Mouse (Mus musculus) hindbrain, embryonic 12.5 days (tissue): ENCODE data around the gene Arpp21. TPM values are rescaled to one million over a fixed set of nuclear protein-coding genes. Genes with fewer than 3 reads are reported as not detected.
A peak's percentile ranks its signal among the peaks of the same experiment; 100 is the strongest.

Experiments
- ATAC-seq: fragments of 200-750 bp; cut with Nextera tagmentation; 2 replicates; pipeline ENCODE4 v1.8.0; 2017; ENCODE audit warnings: moderate TSS enrichment; ENCODE audit not compliant: low FRiP score
- H3K27ac ChIP-seq: fragments of 300-500 bp; sonication (generic); 2 replicates; pipeline ENCODE4 v1.5.1; 2016; ENCODE audit warnings: mild to moderate bottlenecking
- H3K27me3 ChIP-seq: fragments of 300-500 bp; sonication (generic); 2 replicates; pipeline ENCODE4 v1.6.1; 2016; ENCODE audit warnings: mild to moderate bottlenecking
- H3K36me3 ChIP-seq: fragments of 300-500 bp; sonication (generic); 2 replicates; pipeline ENCODE4 v1.6.1; 2016; ENCODE audit warnings: mild to moderate bottlenecking
- H3K4me1 ChIP-seq: fragments of 300-500 bp; sonication (generic); 2 replicates; pipeline ENCODE4 v1.6.1; 2016
- H3K4me2 ChIP-seq: fragments of 300-500 bp; sonication (generic); replicated peaks from 2 replicates; pipeline ENCODE4 v1.6.1; 2016; ENCODE audit warnings: mild to moderate bottlenecking
- H3K4me3 ChIP-seq: fragments of 300-500 bp; sonication (generic); 2 replicates; pipeline ENCODE4 v1.5.1; 2016; ENCODE audit warnings: mild to moderate bottlenecking
- H3K9ac ChIP-seq: fragments of 300-500 bp; sonication (generic); 2 replicates; pipeline ENCODE4 v1.6.1; 2016; ENCODE audit warnings: mild to moderate bottlenecking, moderate library complexity
- H3K9me3 ChIP-seq: fragments of 300-500 bp; sonication (generic); replicated peaks from 2 replicates; pipeline ENCODE4 v1.6.1; 2016; ENCODE audit warnings: mild to moderate bottlenecking
- WGBS: fragments of 180-500 bp; shearing (Covaris S2); methylation state at CpG from one replicate; pipeline ENCODE4 v1.1.7; 2016; 5-methylcytosine and 5-hydroxymethylcytosine counted together
- polyA plus RNA-seq: library from polyadenylated mRNA; unstranded; fragments of >200 nt; fragmentation: Nextera tagmentation; extraction: Ambion mirVana; gene quantifications from 2 replicates; pipeline ENCODE4 v1.2.1, GENCODE M21; 2016

The Arpp21 gene
- 9.8 and 19.9 TPM in 2 replicates for polyA plus RNA-seq

DNA sequence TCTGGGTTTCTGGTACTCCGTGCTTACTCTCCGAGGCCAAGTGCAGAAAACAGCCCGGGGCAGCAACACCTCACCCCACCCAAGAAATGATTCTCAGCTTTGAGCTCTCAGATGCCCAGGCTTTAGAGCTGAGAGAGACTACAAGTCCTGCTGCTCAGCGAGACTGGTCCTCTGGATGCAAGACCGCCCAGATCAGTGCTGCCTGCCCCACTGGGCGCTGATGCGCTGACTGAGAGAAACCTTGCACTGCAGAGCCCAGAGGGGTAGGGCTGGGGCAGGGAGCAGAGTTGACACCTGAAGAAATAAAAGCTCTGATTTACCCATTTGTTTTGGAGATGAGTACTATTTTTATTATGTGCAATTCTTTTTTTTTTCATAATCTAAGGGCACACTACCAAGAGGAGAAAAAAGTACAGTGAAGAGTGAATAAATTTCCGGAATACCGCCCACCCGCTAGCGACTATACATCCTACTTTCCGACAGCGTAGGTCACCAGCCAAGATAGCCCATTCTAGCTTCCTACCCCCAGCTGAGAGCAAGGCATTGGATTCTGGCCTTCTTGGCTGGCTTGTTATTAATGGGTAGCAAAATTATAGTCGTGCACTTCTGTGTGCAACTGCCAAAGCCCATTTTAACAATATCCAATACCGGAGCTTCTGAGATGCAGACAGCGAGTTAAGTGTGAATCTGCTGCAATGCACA lies at the start of gene Arpp21:
Gene Arpp21, minus strand, starts transcription at position 243 of the 702 bp plus-strand sequence.
- Histone ChIP-seq H3K27me3 (peaks cover 42% of the 10 kb centered on the region), H3K27ac (peak within 1 kb of the TSS; percentile 86), H3K4me1 (peaks cover 10% of the 10 kb centered on the region), H3K4me2 (peak within 1 kb of the TSS; percentile 93), H3K36me3 (no peaks in the 10 kb centered on the region), H3K4me3 (peak within 1 kb of the TSS; percentile 58), H3K9ac (peak within 1 kb of the TSS; percentile 77), H3K9me3 (no peaks in the 10 kb centered on the region)
- peak; percentile 77 for ATAC-seq
- WGBS = 18% methylated on average over 16 of the region's 16 CpGs

DNA sequence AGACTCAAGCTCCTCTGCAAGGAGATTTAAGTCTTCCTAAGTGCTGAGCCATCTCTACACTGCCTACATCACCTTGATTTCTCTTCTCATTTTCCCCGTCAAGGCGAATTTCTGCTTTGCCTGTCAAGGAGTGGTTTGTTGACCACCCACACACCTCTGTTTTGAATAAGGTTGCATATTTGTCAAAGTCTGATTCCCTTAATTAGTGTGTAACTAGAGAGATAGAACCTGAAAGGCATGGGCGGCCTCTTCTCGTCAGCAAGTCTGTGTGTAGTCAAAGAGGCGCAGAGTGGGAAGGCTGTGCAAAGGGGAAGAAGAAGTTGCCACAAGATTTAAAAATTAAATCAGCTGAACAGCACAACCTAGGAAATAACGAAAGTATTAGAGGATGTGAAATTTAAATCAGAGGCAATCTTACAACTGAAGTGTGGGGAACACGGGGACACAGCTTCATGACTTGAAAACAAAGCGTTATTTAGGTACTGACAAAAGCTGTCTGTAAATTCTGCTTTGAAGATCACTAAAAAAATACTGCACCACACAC lies 36.8 kb upstream of the Arpp21 start:
- Histone ChIP-seq H3K36me3 (no peaks in the 10 kb centered on the region), H3K27me3 (no peaks in the 10 kb centered on the region), H3K9me3 (no peaks in the 10 kb centered on the region), H3K9ac (no peak overlapping the region), H3K4me2 (no peak overlapping the region), H3K4me1 (no peaks in the 10 kb centered on the region), H3K4me3 (no peak overlapping the region), H3K27ac (no peak overlapping the region)
- WGBS = 84% methylated on average over 8 of the region's 8 CpGs
- ATAC-seq = no peak

DNA sequence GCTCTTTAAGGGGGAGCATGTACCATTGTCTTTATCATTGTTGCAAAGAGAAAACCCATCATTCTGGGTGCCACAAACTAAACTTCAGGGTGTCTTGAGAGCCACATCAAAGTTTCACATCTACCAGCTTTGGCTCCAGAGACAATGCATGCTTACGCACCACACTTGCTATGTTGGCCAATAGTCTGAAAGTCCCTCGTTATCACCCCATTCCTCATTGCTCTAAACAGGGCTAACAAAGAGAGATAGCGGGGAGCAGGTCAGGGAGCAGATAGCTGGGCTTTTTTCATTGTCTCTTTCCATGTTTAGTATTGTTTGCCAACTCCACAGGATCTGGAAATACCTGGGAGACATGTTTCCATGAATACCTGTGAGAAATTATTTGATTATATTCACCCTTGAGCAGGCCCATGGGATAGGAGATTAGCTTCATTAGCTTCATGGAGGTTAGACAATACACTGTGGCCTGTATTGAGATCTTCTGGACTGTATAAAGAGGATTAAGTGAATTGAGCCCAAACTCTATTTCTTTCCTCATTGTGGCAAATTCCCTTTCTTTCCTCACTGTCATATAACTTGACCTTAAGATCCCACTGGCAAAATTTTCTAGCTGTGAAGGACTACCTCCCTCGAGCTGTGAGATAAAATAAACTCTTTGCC lies 29.4 kb upstream of the Arpp21 start:
- WGBS = 75% methylated on average over 4 of the region's 4 CpGs
- no peak overlapping the region for H3K9ac ChIP-seq
- no peaks in the 10 kb centered on the region for H3K36me3 ChIP-seq
- H3K4me2 ChIP-seq = no peak overlapping the region
- ATAC-seq = no peak
- no peaks in the 10 kb centered on the region for H3K27me3 ChIP-seq
- no peak overlapping the region for H3K27ac ChIP-seq
- H3K4me3 ChIP-seq = no peak overlapping the region
- H3K9me3 ChIP-seq = no peaks in the 10 kb centered on the region
- H3K4me1 ChIP-seq = no peaks in the 10 kb centered on the region; the same call in 1 of the 2 replicates

DNA sequence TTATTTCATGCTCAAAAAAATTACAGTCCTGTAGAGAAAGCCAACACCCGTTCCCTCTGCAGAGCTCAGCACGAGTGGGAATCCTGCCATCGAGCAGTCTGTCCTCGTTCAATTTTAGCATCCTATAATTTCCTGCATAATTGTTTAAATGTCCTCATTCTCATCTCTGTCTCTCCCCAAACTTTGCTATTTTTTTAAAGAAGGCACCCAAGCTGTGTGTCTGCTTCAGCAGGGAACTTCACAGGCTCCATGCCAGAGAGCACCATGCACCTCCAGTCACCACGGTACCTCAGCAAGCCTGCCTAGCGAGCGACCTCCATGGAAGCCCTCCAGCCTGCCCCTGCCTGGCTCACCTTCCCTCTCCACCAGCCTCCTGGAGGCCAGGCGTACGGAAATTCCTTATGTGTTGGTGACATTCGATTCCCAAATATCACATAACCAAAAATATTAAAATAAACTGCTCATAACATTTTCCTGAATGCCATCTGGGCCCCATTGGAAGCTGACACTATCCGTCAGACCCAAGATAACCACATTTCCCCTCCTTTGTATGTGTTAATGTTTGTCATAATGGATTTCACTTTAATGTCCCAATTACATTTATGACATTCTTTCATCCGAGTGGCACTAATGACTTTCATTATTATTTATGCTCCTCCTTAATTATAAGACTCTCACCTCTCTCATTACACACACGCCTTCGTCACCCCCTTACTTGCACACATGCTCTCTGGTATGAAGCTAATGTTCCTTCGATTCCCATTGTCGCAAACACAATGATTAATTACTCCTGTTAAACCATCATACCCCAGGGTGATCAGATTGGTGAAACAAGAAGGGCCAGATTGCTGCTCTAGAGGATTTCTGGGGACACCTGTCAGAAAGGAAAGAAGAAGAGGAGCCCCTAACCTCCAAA lies 26.5 kb upstream of the Arpp21 start:
- Histone ChIP-seq H3K9me3 (no peaks in the 10 kb centered on the region), H3K4me3 (no peak overlapping the region), H3K4me2 (no peak overlapping the region), H3K36me3 (no peaks in the 10 kb centered on the region), H3K27me3 (no peaks in the 10 kb centered on the region), H3K4me1 (no peaks in the 10 kb centered on the region; the same call in 1 of the 2 replicates), H3K9ac (no peak overlapping the region), H3K27ac (no peak overlapping the region)
- ATAC-seq = no peak
- 77% methylated on average over 16 of the region's 16 CpGs for WGBS

DNA sequence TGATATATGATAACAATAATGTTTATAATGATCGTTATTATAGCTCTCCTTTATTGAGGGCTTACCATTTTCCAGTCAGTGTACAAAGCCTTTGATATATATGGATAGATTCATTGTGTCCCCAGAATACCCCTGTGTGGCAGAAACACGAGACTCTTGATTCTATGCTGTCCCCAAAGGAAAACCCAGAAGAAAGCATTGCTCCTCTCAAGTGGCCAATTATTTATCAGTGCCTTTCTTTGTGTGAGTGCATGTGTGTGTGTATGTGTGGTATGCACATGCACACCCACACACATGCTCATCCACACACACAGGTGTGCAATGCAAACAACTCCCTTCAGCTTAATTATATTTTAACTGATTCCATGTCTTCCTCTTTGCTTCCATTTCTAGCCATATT lies 25.8 kb upstream of the Arpp21 start:
- H3K4me1 ChIP-seq = no peaks in the 10 kb centered on the region; the same call in 1 of the 2 replicates
- H3K36me3 ChIP-seq = no peaks in the 10 kb centered on the region
- H3K4me3 ChIP-seq = no peak overlapping the region
- H3K27ac ChIP-seq = no peak overlapping the region
- H3K9ac ChIP-seq = no peak overlapping the region
- H3K9me3 ChIP-seq = no peaks in the 10 kb centered on the region
- no peak overlapping the region for H3K4me2 ChIP-seq
- no peaks in the 10 kb centered on the region for H3K27me3 ChIP-seq
- ATAC-seq = no peak
- WGBS = 53% methylated on average over 2 of the region's 2 CpGs

DNA sequence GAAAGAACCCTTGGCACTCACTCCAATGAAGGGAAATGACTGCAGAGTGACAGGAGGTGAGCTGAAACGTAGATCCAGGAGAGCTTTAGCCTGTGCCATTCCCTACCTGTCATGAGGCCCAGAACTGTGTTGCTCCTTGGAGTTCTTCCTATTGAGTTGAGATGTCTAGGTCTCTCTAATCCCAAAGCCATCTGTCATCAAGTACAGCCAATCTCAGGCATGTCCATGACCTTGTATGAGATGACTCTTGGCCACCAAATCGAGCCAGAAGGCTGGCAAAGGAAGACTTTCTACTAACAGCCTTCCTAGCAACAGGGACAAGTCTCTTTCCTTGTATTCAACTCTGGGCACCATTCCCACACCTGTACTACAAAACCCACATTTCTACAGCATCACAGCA lies 25.0 kb upstream of the Arpp21 start:
- Histone ChIP-seq H3K27me3 (no peaks in the 10 kb centered on the region), H3K27ac (no peak overlapping the region), H3K9me3 (no peaks in the 10 kb centered on the region), H3K4me3 (no peak overlapping the region), H3K4me1 (no peaks in the 10 kb centered on the region; the same call in 1 of the 2 replicates), H3K36me3 (no peaks in the 10 kb centered on the region), H3K4me2 (no peak overlapping the region), H3K9ac (no peak overlapping the region)
- no peak for ATAC-seq
- 77% methylated on average over 2 of the region's 2 CpGs for WGBS

DNA sequence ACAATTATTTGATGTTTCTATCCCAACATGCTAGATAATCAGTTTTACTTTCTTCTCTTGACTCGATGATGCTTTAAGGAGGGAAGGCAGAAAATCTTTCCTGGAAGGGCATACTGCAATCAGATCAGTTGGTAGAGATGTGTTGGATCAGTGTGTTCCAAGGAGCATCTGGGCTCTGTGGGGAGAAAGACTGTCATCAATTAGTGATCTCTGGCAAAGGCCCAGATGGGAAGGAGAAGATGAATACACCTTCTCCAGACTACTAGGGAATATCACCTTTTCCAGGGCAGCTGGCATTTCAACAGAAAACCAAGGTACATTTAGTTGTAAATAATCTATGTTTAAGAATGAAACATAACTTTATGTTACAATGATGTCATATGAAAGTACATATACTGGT lies 22.8 kb upstream of the Arpp21 start:
- H3K27ac ChIP-seq = no peak overlapping the region
- no peaks in the 10 kb centered on the region; the same call in 1 of the 2 replicates for H3K4me1 ChIP-seq
- no peaks in the 10 kb centered on the region for H3K27me3 ChIP-seq
- no peak overlapping the region for H3K4me3 ChIP-seq
- WGBS = 91% methylated on average over 1 of the region's 1 CpGs
- H3K4me2 ChIP-seq = no peak overlapping the region
- no peak for ATAC-seq
- no peaks in the 10 kb centered on the region for H3K9me3 ChIP-seq
- no peak overlapping the region for H3K9ac ChIP-seq
- H3K36me3 ChIP-seq = no peaks in the 10 kb centered on the region

DNA sequence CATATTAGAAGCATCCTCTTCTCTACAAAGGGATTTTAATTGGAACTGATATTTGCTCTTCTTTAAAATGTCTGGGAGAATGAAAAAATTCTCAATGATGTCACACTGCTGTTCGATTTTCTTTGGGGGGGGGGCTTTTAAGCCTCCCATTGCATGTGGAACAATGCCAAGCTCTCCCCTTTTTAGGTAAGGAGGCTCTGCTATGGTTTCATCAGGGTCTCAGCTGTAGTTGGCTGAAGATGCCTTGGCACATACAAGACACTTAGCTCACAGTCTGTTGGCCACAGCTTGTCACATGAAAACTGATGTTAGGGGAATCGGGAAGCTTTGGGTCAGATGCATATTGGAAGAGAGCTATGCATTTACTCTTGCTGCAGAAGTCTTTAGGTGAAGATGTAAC lies 20.2 kb upstream of the Arpp21 start:
- no peaks in the 10 kb centered on the region for H3K36me3 ChIP-seq

DNA sequence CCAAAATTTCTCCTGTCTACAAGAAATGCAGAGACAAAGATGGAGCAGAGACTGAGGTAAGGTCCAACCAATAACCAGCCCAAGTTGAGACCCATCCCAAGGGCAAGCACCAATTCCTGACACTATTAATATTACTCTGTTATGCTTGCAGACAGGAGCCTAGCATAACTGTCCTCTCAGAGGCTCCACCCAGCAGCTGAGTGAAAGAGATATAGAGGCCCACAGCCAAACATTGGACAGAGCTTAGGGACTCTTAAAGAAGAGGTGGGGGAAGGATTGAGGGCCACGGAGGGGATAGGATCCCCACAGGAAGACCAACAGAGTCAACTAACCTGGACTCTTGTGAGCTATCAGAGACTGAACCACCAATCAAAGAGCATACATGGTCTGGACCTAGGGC lies 18.0 kb upstream of the Arpp21 start:
- Histone ChIP-seq H3K36me3 (no peaks in the 10 kb centered on the region), H3K4me1 (no peaks in the 10 kb centered on the region), H3K4me3 (no peak overlapping the region), H3K27ac (no peak overlapping the region), H3K27me3 (no peaks in the 10 kb centered on the region), H3K9ac (no peak overlapping the region), H3K4me2 (no peak overlapping the region), H3K9me3 (no peaks in the 10 kb centered on the region)
- no peak for ATAC-seq
- 81% methylated on average over 1 of the region's 1 CpGs for WGBS

More for the DNA sequence above, 20.2 kb upstream of the Arpp21 start:
- WGBS = 72% methylated on average over 2 of the region's 2 CpGs
- Histone ChIP-seq H3K4me2 (no peak overlapping the region), H3K9ac (no peak overlapping the region), H3K4me1 (no peaks in the 10 kb centered on the region), H3K9me3 (no peaks in the 10 kb centered on the region), H3K27me3 (no peaks in the 10 kb centered on the region), H3K27ac (no peak overlapping the region), H3K4me3 (no peak overlapping the region)
- ATAC-seq = no peak

DNA sequence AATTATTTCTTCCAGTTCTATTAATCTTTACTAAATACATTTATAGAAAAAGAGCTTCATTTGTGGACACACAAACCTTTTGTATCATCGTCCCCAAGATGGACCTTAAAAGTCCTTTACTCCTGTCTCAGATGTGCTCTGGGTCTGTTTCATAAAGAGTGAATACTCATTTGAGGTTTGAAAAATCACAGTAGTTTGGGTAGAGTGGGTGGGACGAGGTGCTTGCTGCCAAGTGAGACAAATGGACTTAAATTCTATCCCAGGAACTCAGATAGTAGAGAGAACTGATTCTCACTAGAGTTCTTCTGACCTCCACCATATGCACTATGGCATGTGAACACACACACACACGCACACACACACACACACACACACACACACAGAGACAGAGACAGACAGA lies 16.1 kb upstream of the Arpp21 start:
- H3K9ac ChIP-seq = no peak overlapping the region
- H3K4me1 ChIP-seq = no peaks in the 10 kb centered on the region
- no peaks in the 10 kb centered on the region for H3K27me3 ChIP-seq
- no peak overlapping the region for H3K4me3 ChIP-seq
- H3K4me2 ChIP-seq = no peak overlapping the region
- H3K9me3 ChIP-seq = no peaks in the 10 kb centered on the region
- no peak overlapping the region for H3K27ac ChIP-seq
- H3K36me3 ChIP-seq = no peaks in the 10 kb centered on the region
- 84% methylated on average over 3 of the region's 3 CpGs for WGBS
- ATAC-seq = no peak

DNA sequence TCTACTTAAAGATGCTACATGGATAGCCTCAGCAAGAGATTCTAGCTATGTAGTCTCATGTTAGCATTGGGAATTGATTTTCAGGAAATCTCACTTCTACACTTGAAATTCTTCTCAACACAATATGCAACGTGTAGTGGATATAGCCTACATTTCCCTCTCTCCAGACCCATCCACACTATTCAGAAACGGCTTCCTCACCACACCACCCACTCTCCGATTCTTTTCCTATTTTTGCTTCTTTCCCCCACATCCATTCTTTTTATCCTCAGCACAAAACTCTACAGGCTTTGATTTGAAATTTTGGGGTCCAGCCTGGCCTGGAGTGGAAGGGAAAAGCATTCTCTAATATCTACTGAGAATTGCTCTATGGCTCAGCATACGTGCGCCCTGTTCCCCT lies 15.6 kb upstream of the Arpp21 start:
- no peak for ATAC-seq
- H3K9ac ChIP-seq = no peak overlapping the region
- no peak overlapping the region for H3K27ac ChIP-seq
- H3K36me3 ChIP-seq = no peaks in the 10 kb centered on the region
- no peak overlapping the region for H3K4me2 ChIP-seq
- H3K27me3 ChIP-seq = no peaks in the 10 kb centered on the region
- no peaks in the 10 kb centered on the region for H3K4me1 ChIP-seq
- no peak overlapping the region for H3K4me3 ChIP-seq
- WGBS = 91% methylated on average over 5 of the region's 5 CpGs
- no peaks in the 10 kb centered on the region for H3K9me3 ChIP-seq

DNA sequence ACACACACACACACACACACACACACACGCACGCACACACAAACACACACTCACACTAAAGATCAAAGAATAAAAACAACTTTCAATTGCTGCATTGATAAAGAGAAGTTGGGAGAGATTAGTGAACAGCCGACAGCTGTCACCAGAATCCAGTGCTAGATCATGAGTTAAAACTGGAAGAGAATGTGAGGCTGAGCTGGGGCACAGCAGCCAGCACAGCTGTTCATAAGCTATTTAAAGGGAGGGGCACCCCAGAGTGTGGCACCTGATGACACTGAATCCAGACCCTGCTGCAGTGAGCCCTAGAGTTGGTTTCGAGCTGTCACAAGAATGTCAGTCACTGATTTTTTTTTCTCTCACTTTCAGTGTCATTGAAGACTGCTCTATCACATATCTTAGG lies 14.0 kb upstream of the Arpp21 start:
- Histone ChIP-seq H3K27me3 (no peaks in the 10 kb centered on the region), H3K36me3 (no peaks in the 10 kb centered on the region), H3K9me3 (no peaks in the 10 kb centered on the region), H3K27ac (no peak overlapping the region), H3K4me3 (no peak overlapping the region), H3K4me2 (no peak overlapping the region), H3K4me1 (no peaks in the 10 kb centered on the region), H3K9ac (no peak overlapping the region)
- WGBS = 88% methylated on average over 4 of the region's 4 CpGs
- no peak for ATAC-seq
